In genomic region chr1:186655096-186655495, GRCm38 (mm10) we compare ENCODE assay signal across 10 mouse cellular contexts. TPM values are rescaled to one million over a fixed set of nuclear protein-coding genes. Genes with fewer than 3 reads are reported as not detected.
DNase-seq lines count a peak whose midpoint lies in the region; ATAC-seq and TF ChIP-seq lines count a peak whose summit lies in the region.
"Had no signal": no experiment of that assay in that cellular context is flagged by ENCODE, and none has a peak within 500 bp of the region (broad histone marks: within the 10 kb centered on the region; RNA-seq: fewer than 3 reads in every experiment).

No protein-coding gene starts in this region.

- 52% methylated on average over 4 of the region's 4 CpGs for WGBS in midbrain, embryonic 13.5 days
- 76% methylated on average over 4 of the region's 4 CpGs for WGBS in midbrain, embryonic 10.5 days
- WGBS in embryonic facial prominence, embryonic 14.5 days = 56% methylated on average over 4 of the region's 4 CpGs
- 76% methylated on average over 4 of the region's 4 CpGs for WGBS in stomach, postnatal 0 days
- 76% methylated on average over 4 of the region's 4 CpGs for WGBS in lung, adult 2 months

- H3K9me3 ChIP-seq in midbrain, embryonic 13.5 days = no peaks in the 10 kb centered on the region
- H3K9me3 ChIP-seq in midbrain, embryonic 10.5 days (replicated peaks) = no peaks in the 10 kb centered on the region
- H3K9me3 ChIP-seq in embryonic facial prominence, embryonic 14.5 days (ENCODE audit: control insufficient read depth, low read length) = no peaks in the 10 kb centered on the region
- H3K9me3 ChIP-seq in stomach, postnatal 0 days (ENCODE audit: control insufficient read depth, low read length) = no peaks in the 10 kb centered on the region

- no peak for TF ChIP-seq POLR2A in lung, adult 2 months (IDR thresholded peaks at IDR 0.05; ENCODE audit: borderline replicate concordance, extremely low read depth, low read depth, low read length)

- H3K9ac ChIP-seq in midbrain, embryonic 13.5 days (replicated peaks) = no peak overlapping the region
- H3K9ac ChIP-seq in embryonic facial prominence, embryonic 14.5 days (ENCODE audit: low read depth, low read length) = no peak overlapping the region
- no peak overlapping the region for H3K9ac ChIP-seq in stomach, postnatal 0 days (ENCODE audit: low read length)

- H3K4me2 ChIP-seq in midbrain, embryonic 13.5 days (replicated peaks) = no peak overlapping the region
- no peak overlapping the region for H3K4me2 ChIP-seq in embryonic facial prominence, embryonic 14.5 days (ENCODE audit: low read depth, low read length)
- no peak overlapping the region for H3K4me2 ChIP-seq in stomach, postnatal 0 days (replicated peaks; ENCODE audit: low read depth)

- no peaks in the 10 kb centered on the region for H3K27me3 ChIP-seq in midbrain, embryonic 13.5 days
- no peaks in the 10 kb centered on the region for H3K27me3 ChIP-seq in midbrain, embryonic 10.5 days (ENCODE audit: low read depth, poor library complexity, severe bottlenecking)
- no peaks in the 10 kb centered on the region for H3K27me3 ChIP-seq in embryonic facial prominence, embryonic 14.5 days (replicated peaks; ENCODE audit: control insufficient read depth, insufficient read depth, low read length)
- no peaks in the 10 kb centered on the region for H3K27me3 ChIP-seq in stomach, postnatal 0 days (ENCODE audit: control insufficient read depth, insufficient read depth, low read length)

- H3K27ac ChIP-seq in midbrain, embryonic 13.5 days = no peak overlapping the region
- H3K27ac ChIP-seq in midbrain, embryonic 10.5 days (replicated peaks) = no peak overlapping the region
- H3K27ac ChIP-seq in embryonic facial prominence, embryonic 14.5 days (replicated peaks; ENCODE audit: low read depth, low read length) = no peak overlapping the region
- no peak overlapping the region for H3K27ac ChIP-seq in stomach, postnatal 0 days (replicated peaks)

- no peak overlapping the region for H3K4me3 ChIP-seq in midbrain, embryonic 13.5 days (replicated peaks)
- no peak overlapping the region for H3K4me3 ChIP-seq in midbrain, embryonic 10.5 days
- H3K4me3 ChIP-seq in embryonic facial prominence, embryonic 14.5 days (ENCODE audit: low read depth, low read length) = no peak overlapping the region
- no peak overlapping the region for H3K4me3 ChIP-seq in stomach, postnatal 0 days (ENCODE audit: low read depth, low read length)
- no peak overlapping the region for H3K4me3 ChIP-seq in lung, adult 2 months (replicated peaks; ENCODE audit: extremely low read depth, low read depth, low read length)

- peak; percentile 43; the same call in 1 of the 2 replicates for ATAC-seq in midbrain, embryonic 13.5 days
- ATAC-seq in embryonic facial prominence, embryonic 14.5 days (ENCODE audit: low read depth) = peak; percentile 44; the same call in 1 of the 2 replicates
- no peak for ATAC-seq in stomach, postnatal 0 days (ENCODE audit: low FRiP score, low TSS enrichment)

- H3K36me3 ChIP-seq in midbrain, embryonic 13.5 days = no peaks in the 10 kb centered on the region
- no peaks in the 10 kb centered on the region for H3K36me3 ChIP-seq in midbrain, embryonic 10.5 days
- no peaks in the 10 kb centered on the region for H3K36me3 ChIP-seq in embryonic facial prominence, embryonic 14.5 days (ENCODE audit: control insufficient read depth, insufficient read depth, low read length)
- H3K36me3 ChIP-seq in stomach, postnatal 0 days (ENCODE audit: control insufficient read depth, insufficient read depth, low read length) = no peaks in the 10 kb centered on the region

- no peak for TF ChIP-seq EP300 in stomach, postnatal 0 days (optimal IDR thresholded peaks at IDR 0.05)

- DNase-seq in midbrain, embryonic 10.5 days (ENCODE audit: low spot score) = no peak
- DNase-seq in embryonic facial prominence, embryonic 14.5 days (ENCODE audit: low spot score) = no peak
- DNase-seq in layer of hippocampus, adult 9-10 months (ENCODE audit: low spot score) = peak; percentile 22
- peak; percentile 82 for DNase-seq in retina, postnatal 1 day
- no peak for DNase-seq in stomach, postnatal 0 days (ENCODE audit: low spot score)
- DNase-seq in urinary bladder, postnatal 25 days (ENCODE audit: low spot score) = no peak
- DNase-seq in lung, adult 2 months = no peak
- DNase-seq: gastrocnemius, postnatal 36 days; kidney, adult 2 months had no signal

- H3K4me1 ChIP-seq in midbrain, embryonic 13.5 days (replicated peaks) = no peaks in the 10 kb centered on the region
- H3K4me1 ChIP-seq in midbrain, embryonic 10.5 days = peaks cover 9% of the 10 kb centered on the region
- peaks cover 14% of the 10 kb centered on the region for H3K4me1 ChIP-seq in embryonic facial prominence, embryonic 14.5 days (ENCODE audit: control insufficient read depth, insufficient read depth, low read length)
- H3K4me1 ChIP-seq in stomach, postnatal 0 days (replicated peaks; ENCODE audit: control insufficient read depth, insufficient read depth) = no peaks in the 10 kb centered on the region
- no peaks in the 10 kb centered on the region for H3K4me1 ChIP-seq in lung, adult 2 months (ENCODE audit: control insufficient read depth, insufficient read depth, low read length)

- TF ChIP-seq CTCF in stomach, postnatal 0 days (IDR thresholded peaks at IDR 0.05; ENCODE audit: low read depth) = no peak
- TF ChIP-seq CTCF in lung, adult 2 months (IDR thresholded peaks at IDR 0.05; ENCODE audit: insufficient read depth, low read length) = no peak

RNA-seq across cellular contexts. Expression of gene Tgfb2, which starts 50.7 kb away (rescaled TPM):
- 10.2 and 11.1 TPM in 2 replicates for polyA plus RNA-seq in midbrain, embryonic 13.5 days (2015; fragmentation: Nextera tagmentation; extraction: Ambion mirVana)
- polyA plus RNA-seq in midbrain, embryonic 10.5 days (2016; fragmentation: Nextera tagmentation; extraction: Ambion mirVana) = 11.1 and 13.9 TPM in 2 replicates
- 47.8 and 67.6 TPM in 2 replicates for polyA plus RNA-seq in embryonic facial prominence, embryonic 14.5 days (2014; fragmentation: Nextera tagmentation; extraction: Ambion mirVana)
- polyA plus RNA-seq in stomach, postnatal 0 days (2015; fragmentation: Nextera tagmentation; extraction: Ambion mirVana) = 10.3 and 11.0 TPM in 2 replicates
- polyA plus RNA-seq in lung, adult 2 months (2012; rRNA removed) = 5.6 and 5.9 TPM in 2 replicates

Comparison
In these comparisons a context has a peak if more than half of its experiments do, and no peak if none do; other contexts are left out.
1. DNase-seq: peak in layer of hippocampus, adult 9-10 months (single experiment) and retina, postnatal 1 day (single experiment); none in midbrain, embryonic 10.5 days (single experiment), embryonic facial prominence, embryonic 14.5 days (single experiment), stomach, postnatal 0 days (single experiment), urinary bladder, postnatal 25 days (single experiment) and lung, adult 2 months (single experiment).